Mouse (Mus musculus) ZHBTc4 (cell line): ENCODE data around the gene Stpg3.

Experiments used
- DNase-seq: peaks from one replicate; pipeline ENCODE4 v3.0.0-alpha.2; 2011; ENCODE audit warnings: low read depth, low spot score

Stpg3 gene

DNA sequence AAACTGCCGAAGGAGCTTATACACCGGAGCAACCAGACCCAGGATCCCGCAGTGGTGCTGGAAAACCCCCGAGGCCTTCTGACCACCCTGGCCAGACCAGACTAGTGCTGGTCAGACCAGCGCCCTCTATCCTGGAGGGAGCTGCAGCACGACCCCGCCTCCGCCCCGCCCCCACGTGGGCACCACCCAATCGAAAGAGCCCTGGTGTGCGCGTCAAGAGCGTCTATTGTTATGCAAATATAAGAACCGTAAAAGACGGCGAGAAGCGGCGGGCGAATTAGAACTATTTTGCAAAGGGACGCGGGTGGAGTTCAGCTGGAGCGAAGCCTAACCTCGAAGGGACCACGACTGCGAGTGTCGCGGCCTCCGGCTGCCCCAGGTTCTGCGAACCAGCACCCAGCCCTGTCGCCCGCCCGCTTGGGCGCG, 33.9 kb downstream of the Stpg3 start, which contains the start of gene Nrarp:
TSS of gene Nrarp (plus strand) at position 281 of the 426 bp plus-strand sequence.
- peak; percentile 97 for DNase-seq

DNA sequence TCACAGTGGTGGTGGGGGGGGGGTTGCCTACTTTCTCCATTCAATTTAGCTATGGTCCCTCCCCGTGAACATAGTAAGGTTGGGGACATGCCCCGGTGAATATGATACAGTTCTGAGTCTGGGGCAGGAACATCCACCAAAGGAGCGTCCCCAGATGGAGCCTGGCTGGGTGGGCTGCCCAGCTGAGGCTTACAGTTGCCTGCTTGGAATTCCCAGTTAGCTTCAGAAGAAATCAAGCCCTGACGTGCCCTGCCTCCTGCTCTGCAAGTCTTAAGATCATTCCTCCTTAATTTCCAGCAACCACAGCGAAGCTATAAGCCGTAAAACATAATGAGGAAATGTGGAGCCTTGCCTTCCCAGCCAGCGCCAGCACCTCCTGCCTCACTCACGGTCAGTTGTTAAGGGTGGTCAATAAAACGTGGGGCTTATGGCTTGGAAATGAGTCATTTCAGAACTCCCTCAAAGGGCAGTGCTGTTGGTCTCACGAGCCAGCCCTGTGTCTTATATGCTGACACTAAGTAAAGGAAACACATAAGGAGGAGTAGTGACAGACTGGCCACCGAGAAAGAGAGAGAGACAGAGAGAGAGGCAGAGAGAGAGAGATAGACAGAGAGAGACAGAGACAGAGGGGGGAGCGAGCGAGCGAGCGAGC, 34.7 kb downstream of the Stpg3 start:
- no peak for DNase-seq

DNA sequence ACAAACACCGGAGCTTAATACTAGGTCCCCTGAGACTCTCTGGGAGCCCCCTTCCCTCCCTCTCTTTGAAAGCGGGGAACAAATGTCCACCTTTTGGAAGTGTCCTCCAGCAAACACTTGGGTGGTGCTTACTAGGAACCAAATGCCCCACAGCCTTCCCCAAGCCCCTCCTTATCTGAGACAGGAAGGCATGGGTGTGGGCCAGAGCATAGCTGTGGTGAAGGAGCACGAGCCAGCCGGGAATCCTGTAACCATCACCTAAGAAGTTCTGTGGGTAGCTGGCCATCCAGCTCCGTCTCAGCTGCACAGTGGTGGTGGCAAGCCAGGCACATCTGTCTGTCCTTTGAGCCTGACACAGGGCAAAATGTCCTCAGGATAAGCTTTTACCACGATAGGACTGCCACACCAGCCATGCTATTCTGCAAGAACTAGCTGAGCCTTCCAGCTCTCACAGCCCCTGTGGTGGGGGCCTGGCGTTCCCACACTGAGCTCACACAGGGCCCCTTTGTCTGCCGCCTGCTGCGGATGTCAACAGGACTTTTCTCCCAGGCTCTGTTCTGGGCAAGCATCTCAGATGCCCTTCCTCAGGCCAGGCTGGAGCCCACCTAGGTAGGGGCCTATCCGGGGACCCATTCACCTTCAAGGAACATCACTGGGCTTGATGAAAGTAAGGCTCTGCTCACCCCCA, 36.0 kb downstream of the Stpg3 start:
- DNase-seq, result no peak

DNA sequence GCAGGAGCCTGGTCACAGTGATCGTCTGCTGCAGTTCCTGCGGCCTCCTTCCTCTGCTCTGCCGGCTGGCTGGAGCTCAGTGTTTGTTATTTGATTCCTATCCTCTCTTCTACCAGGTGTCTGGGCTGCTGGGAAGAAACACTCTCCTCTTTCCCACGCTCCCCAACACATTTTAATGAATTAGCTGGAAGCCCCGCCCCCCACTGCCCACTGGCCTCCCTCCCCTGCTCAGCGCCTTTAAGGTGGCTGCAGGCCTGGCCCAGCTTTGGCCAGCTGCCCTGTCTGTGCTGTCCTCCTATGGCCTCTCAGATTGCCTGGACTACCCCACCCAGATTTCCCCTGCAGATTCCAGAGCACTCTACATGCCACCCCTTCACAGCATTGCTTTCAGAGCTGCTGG, 36.8 kb downstream of the Stpg3 start:
- no peak for DNase-seq

DNA sequence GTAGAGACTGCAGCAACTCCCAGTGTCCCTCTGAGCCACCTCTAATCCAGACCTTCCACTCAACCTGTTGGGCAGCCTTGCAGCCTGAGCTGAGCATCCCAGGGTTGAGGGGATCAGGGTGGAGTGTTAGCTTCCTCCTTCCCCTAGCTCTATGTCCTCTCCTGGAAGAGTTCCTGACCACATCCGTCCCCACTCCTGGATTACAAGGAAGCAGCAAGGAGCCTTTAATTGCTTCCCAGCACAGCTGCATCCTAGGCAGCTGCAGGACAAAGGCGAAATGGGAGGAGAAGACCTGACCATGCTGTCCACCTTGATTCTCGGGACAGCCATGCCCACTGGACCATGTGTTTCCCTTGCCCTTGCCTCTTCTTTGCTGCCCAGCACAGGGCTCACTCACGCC, 37.4 kb downstream of the Stpg3 start:
- no peak for DNase-seq

DNA sequence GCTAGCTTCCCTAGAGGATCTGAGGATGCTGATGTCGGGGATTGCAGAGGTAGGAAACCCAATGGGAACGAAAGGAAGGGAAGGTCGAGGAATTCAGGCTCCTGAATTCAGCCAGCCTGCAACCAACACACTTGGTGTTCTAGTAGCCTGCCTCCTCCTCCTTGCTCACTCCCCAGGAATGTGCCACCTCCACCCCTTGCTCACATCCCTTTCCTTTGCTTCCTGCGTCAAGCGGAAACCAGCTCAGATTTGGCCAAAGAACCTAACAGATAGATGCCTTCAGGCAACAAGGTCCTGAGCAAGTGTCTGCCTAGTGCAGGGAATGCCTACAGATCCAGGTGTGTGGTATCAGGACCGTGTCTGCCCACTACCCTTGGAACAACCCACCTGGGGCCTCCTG, 37.9 kb downstream of the Stpg3 start:
- DNase-seq, result no peak

DNA sequence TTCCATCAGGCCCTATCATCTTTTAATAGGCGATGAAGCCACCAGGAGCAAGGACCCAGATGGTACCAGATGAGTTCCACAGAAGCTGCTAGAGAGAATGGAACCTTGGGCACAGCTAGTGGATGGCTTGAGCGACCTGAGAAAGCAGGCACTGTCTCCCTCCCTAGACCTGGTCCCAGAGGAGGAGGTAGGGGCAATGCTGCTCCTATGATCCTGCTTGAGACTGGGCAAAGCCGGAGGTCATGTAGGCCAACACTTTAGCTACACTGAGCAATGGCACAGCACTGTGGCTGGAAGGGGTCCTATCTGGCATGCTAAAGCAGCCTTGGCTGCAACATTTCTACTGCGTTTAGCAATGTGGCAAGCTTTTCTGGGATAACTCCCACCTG, 38.8 kb downstream of the Stpg3 start:
- DNase-seq, result no peak

DNA sequence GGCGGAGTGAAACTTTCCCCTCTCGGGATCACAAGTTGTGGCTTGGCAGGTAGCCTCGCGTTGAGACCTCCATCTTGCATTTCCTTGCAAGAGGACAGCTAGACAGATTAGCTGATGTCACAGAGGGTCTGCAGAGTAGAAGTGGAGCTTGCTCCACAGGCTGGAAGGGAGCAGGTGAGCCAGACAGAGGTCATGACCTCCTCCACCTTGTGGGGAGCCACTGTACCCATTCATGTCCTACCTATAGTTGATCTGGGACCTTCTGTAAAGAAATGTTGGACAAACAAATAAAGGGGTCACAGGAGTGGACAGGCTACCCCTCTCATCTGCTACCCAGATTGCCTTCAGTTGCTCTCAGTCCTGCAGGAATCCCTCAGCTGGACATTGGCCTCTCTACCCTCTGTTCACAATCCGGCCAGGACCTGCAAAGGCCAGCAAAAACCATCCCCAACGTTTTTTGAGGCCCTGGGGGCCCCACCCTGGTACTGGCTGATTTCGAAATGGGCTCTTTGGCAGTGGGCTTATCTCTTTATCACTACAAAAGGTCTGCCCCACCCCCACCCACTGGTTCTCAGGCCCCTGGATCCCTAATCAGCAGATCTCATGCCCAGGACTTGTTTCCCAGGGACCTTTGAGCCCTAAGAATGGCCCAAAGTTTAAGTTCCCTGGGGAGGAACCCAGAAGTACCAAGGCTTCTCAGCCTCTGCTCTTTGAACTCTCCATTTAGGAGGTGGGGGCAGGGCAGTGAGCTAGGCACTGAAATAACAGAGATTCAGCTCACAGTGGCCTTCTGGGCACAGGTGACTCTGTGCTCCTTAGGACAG, 39.4 kb downstream of the Stpg3 start:
- no peak for DNase-seq

DNA sequence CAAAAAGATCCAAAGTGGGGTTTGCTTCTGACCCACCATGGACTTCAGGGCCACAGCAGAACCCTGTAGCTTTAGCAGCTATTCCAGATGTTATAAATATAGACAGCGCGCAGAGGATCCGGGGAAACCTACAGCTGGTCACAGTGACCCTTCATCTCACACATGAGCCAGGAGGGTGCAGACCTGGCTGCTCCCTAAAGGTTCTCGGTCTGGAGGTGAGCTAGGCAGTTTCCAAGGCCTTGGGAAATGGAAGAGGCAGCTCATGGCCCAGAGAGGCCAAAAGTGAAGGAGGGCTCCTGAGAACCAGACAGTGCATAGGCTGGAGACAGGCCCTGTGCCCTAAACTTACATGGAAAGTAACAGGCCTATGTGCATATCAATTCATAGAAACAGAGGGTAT, 40.6 kb downstream of the Stpg3 start:
- no peak for DNase-seq

DNA sequence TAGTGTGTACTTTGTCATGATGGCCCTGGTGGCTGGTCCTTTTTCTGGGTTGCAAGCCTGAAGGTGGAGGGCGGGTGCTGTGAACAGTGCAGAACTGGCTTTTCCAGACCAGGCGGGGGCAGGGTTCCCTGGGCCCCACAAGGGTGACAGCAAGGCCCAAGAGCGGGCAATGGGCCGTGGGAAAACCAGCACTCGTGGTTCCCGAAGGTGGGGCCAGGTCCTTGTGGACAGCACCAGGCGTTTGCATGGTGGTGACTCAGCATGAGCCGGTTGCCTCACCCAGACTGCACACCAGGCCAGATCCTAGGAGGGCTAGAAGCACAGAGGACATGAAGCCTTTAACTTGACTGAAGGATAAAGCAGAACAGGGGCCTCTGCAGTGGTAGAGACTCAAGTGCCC, 41.8 kb downstream of the Stpg3 start:
- no peak for DNase-seq

DNA sequence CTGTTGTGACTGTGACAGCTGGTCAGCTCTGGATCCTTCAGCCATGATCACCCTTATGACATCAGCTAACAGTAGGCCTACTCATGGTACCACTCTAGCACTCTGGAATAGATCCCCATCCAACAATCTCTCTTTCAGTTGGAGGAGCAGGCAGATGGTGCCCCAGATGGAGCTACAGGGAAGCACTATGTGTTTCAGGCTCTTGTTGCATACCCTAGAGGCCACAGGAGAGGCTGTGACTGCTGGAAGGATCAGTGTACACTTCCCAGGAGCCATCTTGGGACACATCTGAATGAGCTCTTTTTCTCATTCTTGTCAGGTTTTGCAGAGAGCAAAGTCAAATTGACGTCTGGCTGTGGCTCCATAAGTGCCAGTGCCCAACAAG, 42.7 kb downstream of the Stpg3 start:
- no peak for DNase-seq

DNA sequence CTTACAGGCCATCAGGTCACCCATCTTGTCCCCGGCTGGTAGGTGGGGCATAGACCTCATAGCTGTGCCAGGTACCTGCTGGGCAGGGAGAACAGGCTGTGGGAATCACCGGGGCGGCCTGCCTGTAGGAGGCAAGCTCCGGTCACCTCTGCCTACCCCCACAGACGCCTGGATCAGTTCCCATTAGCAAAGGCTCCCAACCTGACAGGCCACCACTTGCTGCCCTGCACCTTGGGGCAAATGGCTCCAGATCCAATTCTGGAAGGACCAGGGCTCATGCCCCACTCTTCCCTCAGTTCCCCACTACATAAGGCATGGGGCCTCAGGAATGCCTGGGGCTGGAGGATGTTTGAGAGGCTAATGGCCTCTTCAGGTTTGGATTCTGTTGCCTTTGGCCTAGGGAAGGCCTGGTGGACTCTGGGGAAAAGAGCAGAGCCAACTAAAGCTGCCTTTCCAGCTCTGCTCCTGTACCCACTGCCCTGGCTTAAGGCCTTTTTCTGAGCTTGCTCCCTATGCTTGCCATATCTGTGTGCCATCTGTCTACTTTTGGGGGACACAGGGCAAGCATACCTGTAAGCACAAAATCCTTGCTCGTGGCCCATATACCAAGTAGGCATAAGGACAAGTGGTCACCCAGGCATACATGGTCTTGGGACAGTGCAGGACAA, 43.2 kb downstream of the Stpg3 start:
- no peak for DNase-seq

DNA sequence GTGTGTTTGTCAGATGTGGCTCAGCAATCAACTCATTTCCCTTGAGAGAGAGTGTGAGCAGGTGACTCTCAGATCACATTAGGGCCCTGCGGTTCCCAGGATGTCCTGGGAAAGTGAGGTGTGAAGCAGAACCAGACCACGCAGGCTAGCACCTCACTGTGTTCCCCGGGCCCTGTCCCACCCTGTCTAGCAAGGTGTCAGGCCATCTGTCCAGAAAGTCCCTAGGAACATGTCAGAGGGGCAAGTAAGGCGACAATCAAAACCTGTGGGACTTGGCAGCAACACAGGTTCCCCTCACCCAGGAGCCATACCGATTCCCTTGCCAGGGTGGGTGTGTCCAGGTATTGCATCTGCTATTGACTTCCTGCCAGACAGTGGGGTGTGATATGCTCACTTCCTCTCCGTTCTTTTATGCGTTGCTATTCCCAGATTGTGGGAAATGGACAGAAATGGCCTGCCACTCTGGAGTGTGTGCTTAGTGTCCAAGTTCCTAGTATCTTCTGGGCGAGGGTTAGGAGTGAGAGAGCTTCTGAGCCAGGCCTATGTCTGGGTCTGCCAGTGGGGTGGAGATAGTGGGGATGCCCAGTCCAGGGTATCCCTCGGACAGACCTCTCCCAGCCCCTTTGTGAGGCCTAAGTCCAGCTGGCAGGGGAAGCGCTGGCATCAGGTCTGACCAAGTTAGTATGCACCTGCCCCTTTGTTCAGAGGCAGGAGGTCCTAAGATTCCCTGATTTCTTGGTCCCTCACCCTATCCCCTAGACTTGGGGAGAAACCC, 43.9 kb downstream of the Stpg3 start:
- DNase-seq, result no peak

DNA sequence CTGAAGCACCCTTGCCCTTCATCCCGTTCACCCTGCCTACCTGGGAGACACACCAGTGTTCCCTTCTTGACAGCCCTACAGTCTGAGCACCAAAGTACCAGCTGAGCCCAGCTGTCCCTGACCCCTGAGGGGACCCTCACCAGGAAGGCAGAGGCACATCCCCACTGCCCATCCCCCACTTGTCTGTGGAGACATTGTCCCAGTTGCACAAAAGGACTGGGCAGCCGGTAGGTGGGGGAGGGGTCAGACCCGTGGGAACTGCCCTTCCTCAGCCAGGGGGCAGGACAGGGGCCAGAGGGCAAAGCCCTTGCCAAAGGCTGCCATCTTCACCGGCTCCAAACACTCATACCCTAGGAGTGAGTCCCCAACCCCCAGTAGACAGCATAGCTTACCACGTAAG, 44.7 kb downstream of the Stpg3 start:
- DNase-seq, result no peak

DNA sequence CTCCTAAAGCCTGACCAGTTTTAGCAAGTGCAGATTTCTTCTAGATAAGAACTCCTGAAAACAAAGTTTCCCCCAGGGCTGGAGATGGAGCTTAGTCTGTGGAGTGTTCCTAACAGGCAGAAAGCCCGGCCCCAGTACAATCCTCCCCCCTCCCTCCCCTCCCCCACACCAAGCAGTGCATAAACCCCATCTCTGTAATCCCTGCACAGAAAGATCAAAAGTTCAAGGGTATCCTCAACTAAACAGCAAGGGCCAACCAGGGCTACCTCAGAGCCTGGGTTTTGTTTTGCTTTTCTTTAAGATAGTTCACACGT, 45.8 kb downstream of the Stpg3 start:
- DNase-seq, result peak; percentile 24

DNA sequence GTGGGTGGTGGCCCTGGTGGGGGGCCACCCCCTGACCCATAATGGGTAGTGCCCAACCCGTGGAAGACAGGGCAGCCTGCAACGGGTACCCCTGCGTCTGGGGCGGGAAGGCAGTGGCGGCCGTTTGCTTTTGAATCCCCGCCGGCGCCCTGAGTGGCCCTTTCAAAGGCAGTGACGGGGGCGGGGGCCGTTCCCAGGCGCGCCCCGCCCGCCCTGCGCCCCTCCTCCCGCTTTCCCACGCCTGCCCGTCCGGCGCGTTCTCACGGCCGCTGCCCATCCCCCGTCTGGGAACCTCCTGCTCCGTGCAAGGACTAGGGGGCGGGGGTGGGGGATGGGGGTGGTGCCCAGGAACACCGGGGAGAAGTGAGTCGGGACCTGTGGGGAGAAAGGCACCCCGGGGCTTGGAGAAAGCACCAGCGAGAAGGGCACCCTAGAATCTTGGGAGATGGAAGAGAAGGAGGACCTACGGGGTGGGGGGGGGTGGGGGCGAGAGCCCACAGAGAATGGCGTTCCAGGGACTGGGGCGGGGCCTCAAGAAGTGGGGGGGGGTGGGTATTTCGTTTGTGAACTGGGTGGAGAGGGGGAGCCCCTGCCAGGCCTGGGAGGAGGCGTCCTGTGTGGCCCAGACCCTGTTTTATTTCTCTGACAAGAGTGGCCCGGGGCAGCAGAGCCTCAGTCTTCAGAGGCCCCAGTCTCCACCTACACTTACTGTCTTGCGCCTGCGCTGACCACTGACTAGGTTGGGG, 46.3 kb downstream of the Stpg3 start:
- peak; percentile 54 for DNase-seq

DNA sequence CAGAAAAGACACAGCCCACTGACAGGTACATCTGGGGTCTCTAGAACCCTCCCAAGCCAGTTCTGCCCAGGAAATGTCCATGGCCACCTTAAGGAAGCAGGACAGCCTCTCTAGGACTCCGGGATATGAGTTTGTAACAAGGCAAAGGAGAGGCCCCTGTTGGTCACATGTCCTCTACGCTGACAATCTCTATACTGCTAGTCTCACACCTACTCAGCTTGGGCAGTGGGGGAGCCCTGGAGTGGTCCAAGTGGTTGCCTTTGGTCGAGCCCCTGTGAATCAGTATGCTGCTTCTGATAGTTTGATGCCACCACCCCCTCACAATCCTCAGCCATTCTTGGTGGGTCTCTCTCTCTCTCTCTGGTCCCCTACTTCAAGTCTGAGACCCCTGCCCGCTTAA, 47.0 kb downstream of the Stpg3 start:
- DNase-seq, result no peak
